Mouse (Mus musculus) CH12.LX (cell line): ENCODE data around the gene Cd2bp2.

Source experiments
- CHD2 ChIP-seq: IDR thresholded peaks from 2 replicates; pipeline ENCODE4 v1.6.1; 2011; ENCODE audit warnings: low read length, improper control_type of control experiment
- CTCF ChIP-seq, 2 experiments: IDR thresholded peaks in 1 of 2; conservative IDR thresholded peaks in 1 of 2; 2 replicates each; pipeline ENCODE4 v1.5.1; 2011 to 2012; ENCODE audit warnings: low read depth in 2 of 2, low read length in 2 of 2, improper control_type of control experiment in 1 of 2, inconsistent platforms in 1 of 2, mild to moderate bottlenecking in 1 of 2, moderate library complexity in 1 of 2
- ELF1 ChIP-seq: IDR thresholded peaks from 2 replicates; pipeline ENCODE4 v1.6.1; 2014; ENCODE audit warnings: low read depth, mild to moderate bottlenecking, inconsistent platforms, low read length, improper control_type of control experiment
- EP300 ChIP-seq: IDR thresholded peaks from 2 replicates; pipeline ENCODE4 v1.6.1; 2011; ENCODE audit warnings: low read length, improper control_type of control experiment
- MAFK ChIP-seq: IDR thresholded peaks from 2 replicates; pipeline ENCODE4 v1.6.1; 2011; ENCODE audit warnings: low read length, improper control_type of control experiment; ENCODE audit not compliant: insufficient replicate concordance
- MAZ ChIP-seq: IDR thresholded peaks from 2 replicates; pipeline ENCODE4 v1.6.1; 2012; ENCODE audit warnings: low read depth, mild to moderate bottlenecking, inconsistent platforms, low read length, improper control_type of control experiment, moderate library complexity
- POLR2A ChIP-seq: IDR thresholded peaks from 2 replicates; pipeline ENCODE4 v1.6.1; 2011; ENCODE audit warnings: low read depth, mild to moderate bottlenecking, improper control_type of control experiment, low read length
- POLR2AphosphoS2 ChIP-seq: IDR thresholded peaks from 2 replicates; pipeline ENCODE4 v1.6.1; 2011; ENCODE audit warnings: low read depth, low read length, improper control_type of control experiment
- RAD21 ChIP-seq: IDR thresholded peaks from 2 replicates; pipeline ENCODE4 v1.6.1; 2011; ENCODE audit warnings: low read depth, mild to moderate bottlenecking, low read length, improper control_type of control experiment, moderate library complexity
- TCF12 ChIP-seq: IDR thresholded peaks from 2 replicates; pipeline ENCODE4 v1.6.1; 2014; ENCODE audit warnings: low read depth, mild to moderate bottlenecking, inconsistent platforms, low read length, improper control_type of control experiment
- UBTF ChIP-seq: IDR thresholded peaks from 2 replicates; pipeline ENCODE4 v1.6.1; 2012; ENCODE audit warnings: low read depth, mild to moderate bottlenecking, inconsistent platforms, low read length, improper control_type of control experiment, moderate library complexity
- USF2 ChIP-seq: conservative IDR thresholded peaks from 2 replicates; pipeline ENCODE4 v1.6.1; 2011; ENCODE audit warnings: low read depth, low read length, improper control_type of control experiment
- ZC3H11A ChIP-seq: IDR thresholded peaks from 2 replicates; pipeline ENCODE4 v1.6.1; 2012; ENCODE audit warnings: low read depth, mild to moderate bottlenecking, inconsistent platforms, low read length, improper control_type of control experiment

DNA sequence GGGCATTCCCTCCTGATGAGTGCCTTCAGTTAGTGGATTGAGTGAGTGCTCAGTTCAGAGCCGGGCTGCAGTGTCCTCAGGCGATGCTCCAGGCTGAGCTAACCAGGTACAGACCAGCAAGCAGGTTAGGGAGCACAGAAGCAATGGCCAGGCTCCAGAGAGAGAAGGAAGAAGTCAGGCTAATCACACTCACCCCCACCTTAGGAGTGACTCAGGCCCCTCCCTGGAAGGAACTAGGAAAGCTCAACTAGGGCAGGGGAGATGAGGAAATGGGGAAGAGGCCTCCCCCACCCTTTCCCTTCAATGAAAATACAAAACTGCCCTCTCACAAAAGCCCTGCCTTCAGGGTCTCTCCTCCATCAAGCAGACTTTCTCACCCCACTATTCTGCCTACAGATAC, 10.8 kb upstream of the Cd2bp2 start:
- no peak for TF ChIP-seq CTCF (conservative IDR thresholded peaks at IDR 0.05 in 1 of 2, IDR thresholded peaks at IDR 0.05 in 1 of 2; ENCODE audit: low read depth in 2 of 2, low read length in 2 of 2)
- TF ChIP-seq TCF12 = no peak
- TF ChIP-seq EP300 = no peak
- TF ChIP-seq POLR2AphosphoS2 = no peak
- TF ChIP-seq POLR2A = no peak
- TF ChIP-seq ELF1 = no peak
- no peak for TF ChIP-seq UBTF
- TF ChIP-seq USF2 = no peak
- TF ChIP-seq MAFK = no peak
- TF ChIP-seq MAZ = no peak
- TF ChIP-seq RAD21 = no peak
- no peak for TF ChIP-seq ZC3H11A
- no peak for TF ChIP-seq CHD2
